Mouse (Mus musculus) limb, embryonic 11.5 days (tissue): ENCODE results near the gene Tnfsf10. TPM values are rescaled to one million over a fixed set of nuclear protein-coding genes. Genes with fewer than 3 reads are reported as not detected.

ENCODE experiments used
- ATAC-seq: fragments of 200-750 bp; cut with Nextera tagmentation; 2 replicates; pipeline ENCODE4 v1.8.0; 2017; ENCODE audit warnings: low read depth; ENCODE audit not compliant: insufficient number of reproducible peaks, low FRiP score, low TSS enrichment
- DNase-seq: peaks from one replicate; pipeline ENCODE4 v3.0.0-alpha.2; 2015; ENCODE audit warnings: low spot score
- H3K27ac ChIP-seq: fragments of 300-500 bp; sonication (generic); replicated peaks from 2 replicates; pipeline ENCODE4 v1.5.1; 2014; ENCODE audit warnings: low read depth, mild to moderate bottlenecking, low read length
- H3K27me3 ChIP-seq: fragments of 300-500 bp; sonication (generic); 2 replicates; pipeline ENCODE4 v1.6.1; 2014; ENCODE audit warnings: mild to moderate bottlenecking, low read length, mixed read lengths; ENCODE audit not compliant: control insufficient read depth, insufficient read depth
- H3K36me3 ChIP-seq: fragments of 300-500 bp; sonication (generic); 2 replicates; pipeline ENCODE4 v1.6.1; 2014; ENCODE audit warnings: mild to moderate bottlenecking, low read length, moderate library complexity, mixed read lengths; ENCODE audit not compliant: control insufficient read depth, insufficient read depth
- H3K4me1 ChIP-seq: fragments of 300-500 bp; sonication (generic); 2 replicates; pipeline ENCODE4 v1.6.1; 2014; ENCODE audit warnings: low read length, mixed read lengths; ENCODE audit not compliant: control insufficient read depth, insufficient read depth
- H3K4me2 ChIP-seq: fragments of 300-500 bp; sonication (generic); 2 replicates; pipeline ENCODE4 v1.6.1; 2014; ENCODE audit warnings: low read depth, mild to moderate bottlenecking, moderate library complexity; ENCODE audit not compliant: severe bottlenecking
- H3K4me3 ChIP-seq: fragments of 300-500 bp; sonication (generic); 2 replicates; pipeline ENCODE4 v1.5.1; 2014; ENCODE audit warnings: low read depth, low read length
- H3K9ac ChIP-seq: fragments of 300-500 bp; sonication (generic); 2 replicates; pipeline ENCODE4 v1.6.1; 2014; ENCODE audit warnings: mild to moderate bottlenecking, low read length
- H3K9me3 ChIP-seq: fragments of 300-500 bp; sonication (generic); 2 replicates; pipeline ENCODE4 v1.6.1; 2016; ENCODE audit warnings: low read length; ENCODE audit not compliant: control insufficient read depth
- whole genome bisulfite sequencing: fragments of 180-500 bp; shearing (Covaris S2); extraction: QIAGEN DNeasy Blood & Tissue Kit; methylation state at CpG from one replicate; pipeline ENCODE4 v1.1.7; 2014; 5-methylcytosine and 5-hydroxymethylcytosine counted together
- polyA plus RNA-seq: library from polyadenylated mRNA; unstranded; fragments of >200 nt; fragmentation: Nextera tagmentation; extraction: Ambion mirVana; gene quantifications from 2 replicates; pipeline ENCODE4 v1.2.1, GENCODE M21; 2014

Gene Tnfsf10
- polyA plus RNA-seq, 1 experiment from 2014 or later: 0.04 TPM

GRCm38 (mm10) chr3:27371276-27371621, 54.4 kb downstream of the Tnfsf10 start, which contains the start of gene Ghsr:
Gene Ghsr, plus strand, starts transcription at chr3:27371351.
- Histone ChIP-seq H3K4me2 (peak within 1 kb of the TSS; percentile 10; the same call in 1 of the 2 replicates), H3K4me3 (peak within 1 kb of the TSS; percentile 14), H3K36me3 (no peaks in the 10 kb centered on the region), H3K27me3 (peaks cover 41% of the 10 kb centered on the region), H3K27ac (no peak within 1 kb of the TSS), H3K4me1 (peaks cover 7% of the 10 kb centered on the region; the same call in 1 of the 2 replicates), H3K9me3 (no peaks in the 10 kb centered on the region), H3K9ac (no peak within 1 kb of the TSS)
- no peak for DNase-seq
- no peak for ATAC-seq
- WGBS: under 1% methylated on average over 19 of the region's 19 CpGs

- Histone ChIP-seq H3K27me3 (peaks cover 41% of the 10 kb centered on the region), H3K9me3 (no peaks in the 10 kb centered on the region), H3K36me3 (no peaks in the 10 kb centered on the region), H3K27ac (no peak overlapping the region), H3K4me1 (peaks cover 7% of the 10 kb centered on the region; the same call in 1 of the 2 replicates), H3K4me2 (peak overlapping the region; percentile 10; the same call in 1 of the 2 replicates), H3K4me3 (peak overlapping the region; percentile 14), H3K9ac (no peak overlapping the region)
- ATAC-seq (no peak), DNase-seq (no peak)
- WGBS: 2% methylated on average over 77 of the region's 77 CpGs
These were observed 55.2 kb downstream of the Tnfsf10 start for GRCm38 (mm10) chr3:27371725-27372650.

- no peaks in the 10 kb centered on the region for H3K36me3 ChIP-seq
- WGBS: 62% methylated on average over 9 of the region's 9 CpGs
- no peak for ATAC-seq
These were observed 57.6 kb downstream of the Tnfsf10 start for GRCm38 (mm10) chr3:27374396-27374795.

GRCm38 (mm10) chr3:27377935-27378334, 61.1 kb downstream of the Tnfsf10 start:
- Histone ChIP-seq H3K27me3 (peaks cover 12% of the 10 kb centered on the region), H3K4me1 (no peaks in the 10 kb centered on the region), H3K9ac (no peak overlapping the region), H3K27ac (no peak overlapping the region), H3K4me2 (no peak overlapping the region), H3K36me3 (no peaks in the 10 kb centered on the region), H3K4me3 (no peak overlapping the region), H3K9me3 (no peaks in the 10 kb centered on the region)
- DNase-seq (no peak), ATAC-seq (no peak)
- 80% methylated on average over 4 of the region's 4 CpGs for WGBS

More at GRCm38 (mm10) chr3:27374396-27374795, 57.6 kb downstream of the Tnfsf10 start:
- H3K27ac ChIP-seq: no peak overlapping the region
- no peak for DNase-seq
- no peaks in the 10 kb centered on the region for H3K9me3 ChIP-seq
- H3K4me2 ChIP-seq: no peak overlapping the region
- H3K4me1 ChIP-seq: peaks cover 7% of the 10 kb centered on the region; the same call in 1 of the 2 replicates
- H3K4me3 ChIP-seq: no peak overlapping the region
- H3K27me3 ChIP-seq: peaks cover 41% of the 10 kb centered on the region
- H3K9ac ChIP-seq: no peak overlapping the region

- ATAC-seq: no peak
- 73% methylated on average over 3 of the region's 3 CpGs for WGBS
These were observed 68.0 kb downstream of the Tnfsf10 start for GRCm38 (mm10) chr3:27384836-27385235.

GRCm38 (mm10) chr3:27389923-27390322, 73.1 kb downstream of the Tnfsf10 start:
- no peaks in the 10 kb centered on the region for H3K27me3 ChIP-seq
- no peaks in the 10 kb centered on the region for H3K4me1 ChIP-seq
- H3K4me2 ChIP-seq: no peak overlapping the region
- ATAC-seq: no peak
- no peak for DNase-seq
- no peak overlapping the region for H3K4me3 ChIP-seq
- H3K9ac ChIP-seq: no peak overlapping the region
- H3K27ac ChIP-seq: no peak overlapping the region
- H3K36me3 ChIP-seq: no peaks in the 10 kb centered on the region
- 95% methylated on average over 1 of the region's 1 CpGs for WGBS
- no peaks in the 10 kb centered on the region for H3K9me3 ChIP-seq

More at GRCm38 (mm10) chr3:27384836-27385235, 68.0 kb downstream of the Tnfsf10 start:
- Histone ChIP-seq H3K27ac (no peak overlapping the region), H3K4me3 (no peak overlapping the region), H3K9me3 (no peaks in the 10 kb centered on the region), H3K4me2 (no peak overlapping the region), H3K36me3 (no peaks in the 10 kb centered on the region), H3K27me3 (no peaks in the 10 kb centered on the region), H3K4me1 (no peaks in the 10 kb centered on the region), H3K9ac (no peak overlapping the region)
- DNase-seq: no peak

Other genes with a start within 250 kb of the Tnfsf10 start
- 78.9 and 79.8 TPM in 2 replicates for gene Ect2, start 163.2 kb upstream of the Tnfsf10 start, polyA plus RNA-seq
- gene Nceh1, start 134.1 kb upstream of the Tnfsf10 start, polyA plus RNA-seq: 2.9 and 3.1 TPM in 2 replicates
- gene Ghsr, start 54.3 kb downstream of the Tnfsf10 start, polyA plus RNA-seq: not detected in 2 replicates